Mouse (Mus musculus): ENCODE results near the gene Slc2a8. TPM values are rescaled to one million over a fixed set of nuclear protein-coding genes. Genes with fewer than 3 reads are reported as not detected.
A peak's percentile ranks its signal among the peaks of the same experiment; 100 is the strongest.

Gene Slc2a8
- total RNA-seq, 2 experiments from 2014 or later, result 8.1 to 11.2 TPM

- Histone ChIP-seq H3K4me3 (peak overlapping the region; percentile 90), H3K27ac (peak overlapping the region; percentile 98)
- intact Hi-C loops (cut with DNase I), result no loop called here
- DNase-seq, result peak; percentile 93
- peak; percentile 60 for TF ChIP-seq CTCF (IDR thresholded peaks at IDR 0.05)
Measured at GRCm38 (mm10) chr2:32966689-32967631, 14.9 kb downstream of the Slc2a8 start.

DNA sequence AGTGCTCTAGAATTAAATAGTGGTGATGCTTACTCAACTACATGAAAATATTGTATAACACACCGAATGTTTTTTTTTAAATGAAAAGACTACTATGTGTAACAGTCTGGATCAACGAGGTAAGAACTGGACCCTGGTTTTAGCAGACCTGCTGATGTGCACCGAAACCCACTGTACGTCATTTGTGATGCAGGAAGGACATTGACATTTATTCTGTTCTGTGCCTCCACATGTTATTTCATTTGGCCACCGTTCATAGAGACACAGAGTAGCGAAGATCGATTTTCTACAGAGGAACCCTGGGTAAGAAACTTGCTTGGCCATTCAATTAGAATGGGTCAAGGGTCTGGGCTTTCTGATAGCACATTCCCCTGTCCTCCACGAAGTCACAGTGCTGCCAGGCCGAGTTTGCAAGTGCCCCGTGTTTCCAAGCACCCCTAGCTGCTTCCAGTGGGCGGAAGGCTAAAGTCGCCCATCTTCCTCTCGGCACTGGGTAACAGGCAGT, 15.6 kb downstream of the Slc2a8 start:
- H3K27ac ChIP-seq, result peak overlapping the region; percentile 98
- intact Hi-C loops (cut with DNase I), result no loop called here
- DNase-seq, result no peak
- peak overlapping the region; percentile 90 for H3K4me3 ChIP-seq
- no peak for TF ChIP-seq CTCF (IDR thresholded peaks at IDR 0.05)

GRCm38 (mm10) chr2:32965511-32966183, 16.2 kb downstream of the Slc2a8 start:
- no peak for TF ChIP-seq CTCF (IDR thresholded peaks at IDR 0.05)
- DNase-seq, result no peak
- H3K4me3 ChIP-seq, result no peak overlapping the region; the same call in 1 of the 2 replicates
- intact Hi-C loops (cut with DNase I), result no loop called here
- H3K27ac ChIP-seq, result peak overlapping the region; percentile 98; the same call in 1 of the 2 replicates

DNA sequence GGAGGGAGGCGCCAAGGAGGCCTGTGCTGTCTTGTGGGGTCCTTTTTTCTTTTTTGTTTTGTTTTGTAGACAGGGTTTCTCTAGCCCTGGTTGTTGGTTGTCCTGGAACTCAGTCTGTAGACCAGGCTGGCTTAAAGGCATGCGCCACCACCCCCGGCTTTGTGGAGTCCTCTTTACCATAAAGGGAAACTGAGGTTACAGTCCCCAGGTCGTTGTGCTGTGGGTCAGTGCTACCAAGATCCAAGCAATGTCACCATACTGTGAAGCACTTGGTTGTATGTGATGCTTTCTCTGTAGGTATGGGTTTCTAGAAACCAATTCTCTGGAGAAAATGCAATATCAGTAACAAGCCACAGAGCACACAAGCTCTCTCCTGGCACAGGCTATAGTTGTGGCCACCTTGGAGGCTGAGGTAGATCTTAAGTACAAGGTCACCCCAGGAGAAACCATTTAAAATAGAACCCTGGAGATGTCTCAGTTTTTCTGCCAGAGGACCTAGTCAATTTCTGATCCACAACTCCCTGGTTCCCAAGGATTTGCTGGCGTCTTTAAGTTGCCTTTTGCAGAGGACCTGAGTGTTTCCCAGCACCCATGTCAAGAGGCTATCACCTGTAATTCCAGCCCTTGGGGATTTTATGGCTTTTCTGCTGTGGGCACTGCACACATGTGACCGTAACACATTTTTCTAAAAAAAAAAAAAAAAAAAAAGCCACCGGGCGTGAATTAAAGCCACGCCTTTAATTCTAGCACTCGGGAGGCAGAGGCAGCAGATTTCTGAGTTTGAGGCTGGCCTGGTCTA, 17.0 kb downstream of the Slc2a8 start:
- TF ChIP-seq CTCF (IDR thresholded peaks at IDR 0.05), result no peak
- no peak overlapping the region for H3K4me3 ChIP-seq
- intact Hi-C loops (cut with DNase I), result loop anchor here (5.0 kb wide), 1 partner anchor 502 kb away; the partner anchor contains the start of gene Zbtb43
- no peak overlapping the region for H3K27ac ChIP-seq
- DNase-seq, result no peak

GRCm38 (mm10) chr2:32963981-32964380, 17.9 kb downstream of the Slc2a8 start:
- Histone ChIP-seq H3K4me3 (no peak overlapping the region), H3K27ac (no peak overlapping the region)
- TF ChIP-seq CTCF (IDR thresholded peaks at IDR 0.05), result no peak
- intact Hi-C loops (cut with DNase I), result loop anchor here (5.0 kb wide), 1 partner anchor 503 kb away; the partner anchor contains the start of gene Zbtb43
- DNase-seq, result no peak

DNA sequence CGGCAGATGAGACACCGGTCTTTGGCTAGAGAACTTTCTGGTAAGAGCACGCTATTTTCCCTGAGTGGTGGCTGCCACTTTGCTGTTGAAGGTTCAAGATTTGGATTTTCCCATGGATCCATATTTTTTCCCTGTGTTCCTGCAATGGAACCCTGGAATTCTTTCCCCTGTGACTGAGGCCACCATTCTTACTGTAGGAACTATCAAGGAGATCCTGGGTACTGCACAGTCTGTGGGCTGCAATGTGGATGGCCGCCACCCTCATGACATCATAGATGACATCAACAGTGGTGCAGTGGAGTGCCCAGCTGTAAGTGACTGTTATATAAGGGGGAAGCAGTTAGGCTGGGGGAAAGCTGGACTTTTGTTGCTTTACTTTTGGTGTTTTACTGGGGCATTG, 18.3 kb downstream of the Slc2a8 start:
- DNase-seq, result no peak
- intact Hi-C loops (cut with DNase I), result loop anchor here (5.0 kb wide), 1 partner anchor 504 kb away; the partner anchor contains the start of gene Zbtb43
- Histone ChIP-seq H3K4me3 (peak overlapping the region; percentile 96), H3K27ac (no peak overlapping the region)
- TF ChIP-seq CTCF (IDR thresholded peaks at IDR 0.05), result no peak

DNA sequence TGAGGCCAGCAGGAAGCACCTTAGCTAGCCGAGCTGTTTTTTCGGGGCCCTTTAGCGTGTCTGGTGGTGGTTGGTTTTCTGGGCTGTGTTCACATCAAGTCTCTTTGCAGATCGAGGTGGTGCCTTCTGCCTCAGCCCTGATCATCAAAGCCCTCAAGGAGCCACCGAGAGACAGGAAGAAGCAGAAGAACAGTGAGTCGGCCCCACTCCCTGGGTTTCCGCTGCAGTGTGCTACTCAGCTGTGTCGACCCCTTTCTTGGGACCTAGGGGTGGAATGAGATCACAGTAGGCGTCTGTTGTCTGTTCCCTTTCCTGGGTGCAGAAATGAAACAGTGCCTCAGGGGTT, 19.0 kb downstream of the Slc2a8 start:
- intact Hi-C loops (cut with DNase I), result loop anchor here (5.0 kb wide), 1 partner anchor 504 kb away; the partner anchor contains the start of gene Zbtb43

GRCm38 (mm10) chr2:32962062-32962874, 19.6 kb downstream of the Slc2a8 start:
- Histone ChIP-seq H3K4me3 (peak overlapping the region; percentile 96), H3K27ac (peak overlapping the region; percentile 94)
- intact Hi-C loops (cut with DNase I), result loop anchor here (5.0 kb wide), 1 partner anchor 505 kb away; the partner anchor contains the start of gene Zbtb43
- no peak for DNase-seq
- TF ChIP-seq CTCF (IDR thresholded peaks at IDR 0.05), result no peak

More for the DNA sequence above, 19.0 kb downstream of the Slc2a8 start:
- no peak for TF ChIP-seq CTCF (IDR thresholded peaks at IDR 0.05)
- Histone ChIP-seq H3K4me3 (peak overlapping the region; percentile 96), H3K27ac (peak overlapping the region; percentile 94)
- no peak for DNase-seq

DNA sequence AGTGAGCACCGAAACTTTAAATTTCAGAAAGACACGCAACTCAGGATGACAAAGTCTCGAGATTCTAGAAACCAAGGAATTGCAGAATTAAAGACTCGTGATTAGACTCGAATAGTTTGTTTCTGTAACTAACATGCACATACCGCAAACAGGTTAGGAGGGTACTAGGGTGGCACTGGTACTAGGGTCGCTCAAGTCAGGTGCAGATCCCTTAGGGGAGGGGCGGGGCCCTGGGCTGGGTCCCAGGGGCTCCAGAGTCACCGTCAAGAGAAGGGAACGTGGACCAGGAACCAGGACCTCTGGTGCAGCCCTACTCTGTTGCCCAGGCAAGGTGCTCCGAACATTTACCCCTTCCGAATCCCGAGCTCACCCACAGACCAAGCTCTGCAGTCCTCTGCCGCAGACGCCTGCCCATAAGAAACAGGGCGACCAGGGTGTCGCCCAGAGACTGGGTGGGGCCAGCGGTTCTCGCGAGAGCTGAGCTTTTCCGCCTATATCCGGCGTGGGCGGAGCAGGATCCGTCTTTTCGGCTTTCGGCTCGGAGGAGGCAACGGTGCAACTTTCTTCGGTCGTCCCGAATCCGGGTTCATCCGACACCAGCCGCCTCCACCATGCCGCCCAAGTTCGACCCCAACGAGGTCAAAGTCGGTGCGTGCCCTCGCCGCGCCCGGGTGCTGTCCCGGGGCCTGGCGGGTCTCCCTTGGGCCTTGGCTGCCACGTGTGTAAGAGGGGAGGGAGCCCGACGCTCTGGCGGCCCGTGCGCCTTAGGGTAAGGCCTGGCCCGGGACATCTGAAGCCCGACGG, 20.5 kb downstream of the Slc2a8 start, which contains the start of the genes Rpl12 and Lrsam1:
Gene Rpl12 (plus strand): TSS at position 368 of the 804 bp plus-strand sequence.
Gene Lrsam1 (minus strand): TSS at position 423 of the 804 bp plus-strand sequence.
- intact Hi-C loops (cut with DNase I), result loop anchor here (5.0 kb wide), 1 partner anchor 506 kb away; the partner anchor contains the start of gene Zbtb43
- no peak for TF ChIP-seq CTCF (IDR thresholded peaks at IDR 0.05)
- peak; percentile 97 for DNase-seq
- Histone ChIP-seq H3K27ac (peak within 1 kb of the TSS; percentile 94), H3K4me3 (peak within 1 kb of the TSS; percentile 96)

DNA sequence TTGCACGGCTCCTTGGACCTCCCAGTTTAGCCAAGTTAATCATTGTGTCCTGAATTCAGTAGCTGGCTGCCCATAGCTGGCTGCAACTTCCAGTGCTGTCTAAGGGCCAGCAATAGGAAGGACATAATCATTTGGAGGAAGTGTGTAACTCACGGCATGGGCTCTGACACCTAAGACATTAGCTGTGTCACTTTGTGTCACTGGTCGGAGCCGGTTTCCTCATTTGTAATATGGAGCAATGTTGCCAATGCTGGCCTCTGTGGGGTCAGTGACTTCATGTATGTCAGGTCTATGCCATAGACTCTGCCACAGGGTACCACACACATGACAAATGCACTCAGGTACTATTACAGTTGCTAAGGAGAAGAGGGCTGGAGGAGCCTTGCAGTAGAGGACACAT, 21.6 kb downstream of the Slc2a8 start:
- Histone ChIP-seq H3K27ac (0 out of 2 replicates have a peak overlapping the region, but pooled peaks have one; percentile 94), H3K4me3 (no peak overlapping the region)
- DNase-seq, result no peak
- no peak for TF ChIP-seq CTCF (IDR thresholded peaks at IDR 0.05)
- intact Hi-C loops (cut with DNase I), result loop anchor here (5.0 kb wide), 1 partner anchor 507 kb away; the partner anchor contains the start of gene Zbtb43

All from gastrocnemius, adult 2 months (tissue).